Mouse (Mus musculus) CH12.LX (cell line): ENCODE data around the gene Plxna2.

Experiments used
- CTCF ChIP-seq, 2 experiments: IDR thresholded peaks in 1 of 2; conservative IDR thresholded peaks in 1 of 2; 2 replicates each; pipeline ENCODE4 v1.5.1; 2011 to 2012; ENCODE audit warnings: low read depth in 2 of 2, low read length in 2 of 2, improper control_type of control experiment in 1 of 2, inconsistent platforms in 1 of 2, mild to moderate bottlenecking in 1 of 2, moderate library complexity in 1 of 2
- E2F4 ChIP-seq: IDR thresholded peaks from 2 replicates; pipeline ENCODE4 v1.6.1; 2011; ENCODE audit warnings: low read depth, low read length, improper control_type of control experiment; ENCODE audit not compliant: insufficient replicate concordance
- EP300 ChIP-seq: IDR thresholded peaks from 2 replicates; pipeline ENCODE4 v1.6.1; 2011; ENCODE audit warnings: low read length, improper control_type of control experiment
- ETS1 ChIP-seq: conservative IDR thresholded peaks from 2 replicates; pipeline ENCODE4 v1.6.1; 2012; ENCODE audit warnings: low read depth, mild to moderate bottlenecking, inconsistent platforms, low read length, improper control_type of control experiment, moderate library complexity
- IRF4 ChIP-seq: IDR thresholded peaks from 2 replicates; pipeline ENCODE4 v1.6.1; 2014; ENCODE audit warnings: low read depth, mild to moderate bottlenecking, inconsistent platforms, low read length, improper control_type of control experiment
- KAT2A ChIP-seq: IDR thresholded peaks from 2 replicates; pipeline ENCODE4 v1.6.1; 2012; ENCODE audit warnings: low read length, improper control_type of control experiment, inconsistent platforms; ENCODE audit not compliant: insufficient replicate concordance
- MAFK ChIP-seq: IDR thresholded peaks from 2 replicates; pipeline ENCODE4 v1.6.1; 2011; ENCODE audit warnings: low read length, improper control_type of control experiment; ENCODE audit not compliant: insufficient replicate concordance
- MAZ ChIP-seq: IDR thresholded peaks from 2 replicates; pipeline ENCODE4 v1.6.1; 2012; ENCODE audit warnings: low read depth, mild to moderate bottlenecking, inconsistent platforms, low read length, improper control_type of control experiment, moderate library complexity
- NELFE ChIP-seq: IDR thresholded peaks from 2 replicates; pipeline ENCODE4 v1.6.1; 2011; ENCODE audit warnings: low read depth, low read length, improper control_type of control experiment
- POLR2A ChIP-seq: IDR thresholded peaks from 2 replicates; pipeline ENCODE4 v1.6.1; 2011; ENCODE audit warnings: low read depth, mild to moderate bottlenecking, improper control_type of control experiment, low read length
- TCF12 ChIP-seq: IDR thresholded peaks from 2 replicates; pipeline ENCODE4 v1.6.1; 2014; ENCODE audit warnings: low read depth, mild to moderate bottlenecking, inconsistent platforms, low read length, improper control_type of control experiment
- USF1 ChIP-seq: IDR thresholded peaks from 2 replicates; pipeline ENCODE4 v1.6.1; 2014; ENCODE audit warnings: low read depth, mild to moderate bottlenecking, inconsistent platforms, low read length, improper control_type of control experiment
- ZKSCAN1 ChIP-seq: IDR thresholded peaks from 2 replicates; pipeline ENCODE4 v1.6.1; 2012; ENCODE audit warnings: low read depth, inconsistent platforms, low read length, improper control_type of control experiment, borderline replicate concordance
- ZNF384 ChIP-seq: IDR thresholded peaks from 2 replicates; pipeline ENCODE4 v1.6.1; 2012; ENCODE audit warnings: low read depth, low read length, improper control_type of control experiment, inconsistent platforms

- TF ChIP-seq POLR2A, result no peak
- TF ChIP-seq MAFK, result no peak
- no peak for TF ChIP-seq USF1
- no peak for TF ChIP-seq ZNF384
- TF ChIP-seq EP300, result no peak
- TF ChIP-seq ZKSCAN1, result no peak
- no peak for TF ChIP-seq TCF12
- no peak for TF ChIP-seq CTCF (conservative IDR thresholded peaks at IDR 0.05 in 1 of 2, IDR thresholded peaks at IDR 0.05 in 1 of 2; ENCODE audit: low read depth in 2 of 2, low read length in 2 of 2)
- TF ChIP-seq IRF4, result no peak
- no peak for TF ChIP-seq NELFE
- TF ChIP-seq KAT2A, result no peak
- no peak for TF ChIP-seq ETS1
- no peak for TF ChIP-seq E2F4
- TF ChIP-seq MAZ, result no peak
These were observed 124.9 kb downstream of the Plxna2 start for GRCm38 (mm10) chr1:194742901-194743422.
